Mouse (Mus musculus): Measurements from ENCODE around the gene Rps17.

Rps17 gene

DNA sequence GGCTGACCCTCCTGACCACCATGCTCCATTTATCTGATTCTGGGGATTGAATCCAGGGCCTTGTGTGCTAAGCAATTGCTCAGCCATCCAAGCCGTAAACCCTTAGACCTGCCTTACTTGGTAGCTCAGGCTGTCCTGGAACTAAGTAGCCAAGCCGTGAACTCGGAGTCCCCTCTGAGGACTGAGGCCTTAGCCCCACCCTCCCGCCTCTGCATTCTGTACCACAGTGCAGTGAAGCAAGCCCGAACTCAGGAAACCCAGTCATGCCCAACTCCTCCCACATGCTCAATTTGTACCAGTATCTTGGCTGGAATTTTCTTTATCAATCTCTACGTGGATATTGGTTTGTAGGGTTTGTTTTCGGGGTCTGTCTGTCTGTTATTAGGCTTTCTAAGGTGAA, 13.2 kb downstream of the Rps17 start:
- no peak for DNase-seq (ENCODE audit: inconsistent ontology term)

DNA sequence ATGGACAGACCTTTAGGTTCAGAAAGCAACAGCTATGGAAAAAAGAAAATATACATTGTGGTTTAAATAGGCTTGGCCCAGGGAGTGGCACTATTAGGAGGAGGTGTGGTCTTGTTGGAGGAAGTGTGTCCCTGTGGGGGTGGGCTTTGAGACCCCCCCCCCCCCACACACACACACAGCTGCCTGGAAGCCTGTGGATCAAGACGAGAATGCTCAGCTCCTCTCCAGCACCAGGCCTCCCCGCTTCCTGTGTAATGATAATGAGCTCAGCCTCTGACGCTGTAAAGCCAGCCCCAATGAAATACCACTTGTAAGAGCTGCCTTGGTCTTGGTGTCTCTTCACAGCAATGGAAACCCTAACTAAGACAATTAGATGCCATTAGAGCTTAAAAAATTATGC, 14.3 kb downstream of the Rps17 start:
- no peak for DNase-seq (ENCODE audit: inconsistent ontology term)

DNA sequence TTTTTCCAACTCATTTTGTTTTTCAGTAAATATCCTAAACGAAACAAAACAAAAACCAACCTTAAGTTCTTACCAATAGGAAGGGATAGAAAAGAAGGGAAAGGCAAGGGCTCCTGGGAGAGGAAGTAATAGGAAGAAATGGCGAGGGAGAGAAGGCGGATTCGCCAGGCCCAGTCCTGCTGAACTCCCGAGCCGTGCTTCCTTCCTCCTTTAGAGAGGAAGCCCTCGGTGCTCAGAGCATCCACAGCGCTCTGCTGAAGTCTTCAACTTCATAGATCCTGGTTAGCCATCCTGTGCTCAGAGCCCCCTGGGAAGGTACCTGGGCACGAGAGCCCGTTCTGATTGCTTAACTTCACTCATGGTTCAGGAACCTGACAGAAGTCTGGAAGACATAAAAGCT, 17.4 kb downstream of the Rps17 start:
- no peak for DNase-seq (ENCODE audit: inconsistent ontology term)

DNA sequence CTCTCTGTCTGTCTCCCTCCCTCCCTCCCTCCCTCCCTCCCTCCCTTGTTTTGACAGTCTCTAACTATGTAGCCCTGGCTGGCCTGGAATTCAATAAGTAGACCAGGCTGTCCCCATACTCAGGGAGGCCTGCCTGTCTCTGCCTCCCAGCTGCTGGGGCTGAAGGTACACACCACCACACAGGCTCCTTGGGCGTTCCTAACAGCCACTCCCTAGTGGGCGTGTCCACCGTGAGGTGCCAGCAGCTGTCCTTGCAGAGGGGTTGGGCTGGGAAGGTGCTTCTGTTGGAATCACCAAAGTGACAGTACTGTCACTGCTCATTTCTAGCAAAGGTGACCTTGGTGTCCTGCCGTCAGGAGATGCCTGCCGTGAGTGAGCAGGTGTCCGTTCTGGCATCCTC, 18.2 kb downstream of the Rps17 start:
- no peak for DNase-seq (ENCODE audit: inconsistent ontology term)

DNA sequence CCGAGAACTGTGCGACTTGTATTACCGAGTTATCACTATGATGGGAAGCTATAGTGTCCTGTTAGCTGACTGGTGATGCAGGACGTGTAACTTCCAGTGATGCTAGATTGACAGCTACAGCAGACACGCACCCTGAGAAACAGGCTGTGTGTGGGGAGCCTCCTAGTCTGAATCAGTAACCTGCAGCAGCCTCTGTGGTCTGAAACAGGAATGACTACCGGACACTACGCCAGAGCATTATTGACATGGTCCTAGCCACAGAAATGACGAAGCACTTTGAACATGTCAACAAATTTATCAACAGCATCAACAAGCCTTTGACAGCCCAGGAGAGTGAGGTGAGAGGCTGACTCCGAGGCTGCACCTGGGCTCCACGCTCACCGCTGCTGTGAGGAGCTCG, 19.0 kb downstream of the Rps17 start:
- no peak for DNase-seq (ENCODE audit: inconsistent ontology term)

DNA sequence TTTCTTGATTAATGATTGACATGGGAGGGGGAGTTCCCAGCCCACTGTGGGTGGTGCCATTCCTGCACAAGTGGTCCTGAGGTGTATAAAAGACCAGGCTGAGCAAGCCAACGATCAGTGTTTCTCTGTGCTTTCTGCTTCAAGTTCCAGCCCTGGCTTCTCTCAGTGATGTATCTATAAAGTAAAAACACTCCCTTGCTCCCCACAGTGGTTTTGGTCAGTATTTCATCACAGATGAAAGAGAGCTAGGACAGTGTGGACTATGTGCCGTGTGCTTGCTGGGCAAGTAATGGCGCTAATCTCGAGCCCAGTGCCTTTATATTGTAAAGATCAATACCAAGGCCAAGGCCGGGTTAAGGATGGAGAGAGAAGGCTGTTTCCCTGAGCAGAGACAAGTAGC, 23.3 kb downstream of the Rps17 start:
- DNase-seq (ENCODE audit: inconsistent ontology term) = no peak

DNA sequence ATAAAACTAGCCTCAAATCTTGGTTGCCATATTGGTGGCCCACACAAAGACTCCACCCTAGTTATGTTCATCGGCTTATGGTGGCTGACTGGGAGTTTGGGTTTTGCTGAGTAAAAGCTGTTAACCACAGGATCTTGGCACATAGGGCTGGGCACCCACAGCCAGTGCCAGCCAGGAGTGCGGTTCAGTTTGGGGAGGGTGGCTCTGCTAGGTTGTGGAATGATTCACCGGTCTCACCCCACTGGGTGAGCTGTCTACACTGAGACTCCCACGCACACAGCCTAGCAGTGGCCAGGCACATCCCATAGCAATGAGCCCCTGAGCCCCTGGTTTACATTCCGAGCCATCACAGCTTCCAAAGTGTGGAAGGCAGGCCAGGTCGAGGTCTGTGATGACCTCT, 25.3 kb downstream of the Rps17 start:
- DNase-seq (ENCODE audit: inconsistent ontology term) = peak; percentile 51

DNA sequence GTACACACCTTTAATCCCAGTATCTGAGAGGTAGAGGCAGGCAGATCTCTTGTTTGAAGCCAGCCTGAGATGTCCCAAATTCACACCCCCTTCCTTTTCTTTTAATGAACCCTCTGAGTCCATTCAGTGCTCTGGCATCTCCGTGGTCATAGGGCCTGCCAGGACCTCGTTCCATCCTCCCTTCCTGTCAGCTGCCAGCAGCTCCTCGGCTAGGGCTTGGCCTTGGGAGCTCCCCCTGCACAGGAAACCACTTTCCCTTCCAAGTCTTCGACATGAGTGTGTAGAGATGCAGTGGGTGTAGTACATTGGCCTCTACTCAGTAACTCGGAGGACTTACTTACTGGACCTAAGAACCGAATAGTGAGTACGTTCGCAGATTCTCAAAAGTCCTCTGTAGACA, 29.5 kb downstream of the Rps17 start:
- peak; percentile 51 for DNase-seq (ENCODE audit: inconsistent ontology term)

DNA sequence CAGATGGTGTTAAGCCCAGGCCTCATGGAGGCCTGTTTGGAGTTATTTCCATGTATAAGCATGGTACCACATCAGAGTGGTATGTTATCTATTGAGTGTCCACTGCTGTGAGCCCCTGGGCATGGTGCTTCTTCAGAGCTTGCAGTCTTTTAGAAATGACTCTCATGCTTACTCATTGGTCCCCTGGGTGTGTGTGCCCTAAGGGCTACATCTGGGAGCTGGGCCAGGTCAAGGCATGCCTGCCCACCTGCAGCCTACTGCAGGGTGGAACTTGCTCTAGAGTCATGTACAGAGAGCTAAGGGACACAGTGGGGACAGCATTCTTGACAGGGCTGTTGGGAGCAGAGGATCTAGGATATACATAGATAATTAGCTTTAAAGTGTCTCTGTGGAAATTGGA, 33.5 kb downstream of the Rps17 start:
- no peak for DNase-seq (ENCODE audit: inconsistent ontology term)

DNA sequence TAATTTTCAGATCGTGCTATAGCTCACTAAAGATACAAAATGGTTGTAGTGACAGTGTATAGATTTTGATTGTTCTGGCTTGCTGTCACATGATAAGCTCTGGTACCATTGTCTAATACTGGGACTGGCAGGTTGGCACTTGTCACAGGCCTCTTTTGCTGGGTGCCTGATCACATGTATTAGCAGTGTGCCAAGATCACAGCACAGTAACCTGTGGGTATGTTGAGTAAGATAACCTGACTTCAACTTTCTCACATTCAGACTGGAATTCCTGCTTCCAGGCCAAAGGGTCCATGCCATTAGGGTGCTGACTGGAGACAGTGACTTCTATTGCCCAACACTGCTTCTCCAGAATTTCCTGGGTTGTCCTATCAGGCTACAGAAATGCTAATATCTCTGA, 33.9 kb downstream of the Rps17 start:
- DNase-seq (ENCODE audit: inconsistent ontology term) = no peak

DNA sequence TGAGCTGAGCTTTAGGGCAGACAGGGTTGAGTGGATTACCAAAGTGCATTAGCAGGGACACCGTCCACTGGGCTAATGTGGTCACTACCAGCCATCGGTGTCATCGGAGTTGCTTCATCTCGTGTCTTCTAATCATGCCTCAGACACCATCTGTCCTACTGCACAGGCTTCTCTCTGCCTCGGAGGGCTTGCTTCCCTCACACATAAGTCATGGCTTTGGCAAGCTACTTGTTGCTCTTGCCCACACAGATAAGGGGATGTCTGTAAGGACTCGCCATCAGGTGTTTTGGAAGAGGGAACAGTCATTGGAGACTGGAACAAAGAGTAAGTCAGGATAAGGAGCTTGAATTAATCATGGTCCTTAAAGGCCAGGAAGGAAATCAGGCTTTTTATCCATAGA, 35.8 kb downstream of the Rps17 start:
- no peak for DNase-seq (ENCODE audit: inconsistent ontology term)

DNA sequence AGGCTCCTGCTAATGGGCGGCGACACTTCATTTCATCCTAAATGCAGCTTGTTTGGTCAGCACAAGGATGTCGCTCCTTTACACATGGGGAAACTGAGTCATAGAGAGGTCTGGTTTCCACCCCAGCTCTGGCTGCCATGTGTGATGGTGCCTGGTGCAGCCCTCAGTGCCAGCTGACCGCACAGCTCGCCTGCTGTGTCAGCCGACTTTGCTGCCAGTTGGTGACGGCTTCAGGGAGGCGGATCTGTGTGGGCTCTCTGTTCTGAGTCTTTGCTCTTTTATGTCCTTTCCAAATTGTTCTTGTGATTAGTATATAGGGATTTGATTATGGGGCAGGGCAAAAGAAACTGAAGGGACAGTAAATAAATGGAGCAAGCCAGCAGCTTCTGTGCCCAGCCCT, 37.3 kb downstream of the Rps17 start:
- peak; percentile 32 for DNase-seq (ENCODE audit: inconsistent ontology term)

DNA sequence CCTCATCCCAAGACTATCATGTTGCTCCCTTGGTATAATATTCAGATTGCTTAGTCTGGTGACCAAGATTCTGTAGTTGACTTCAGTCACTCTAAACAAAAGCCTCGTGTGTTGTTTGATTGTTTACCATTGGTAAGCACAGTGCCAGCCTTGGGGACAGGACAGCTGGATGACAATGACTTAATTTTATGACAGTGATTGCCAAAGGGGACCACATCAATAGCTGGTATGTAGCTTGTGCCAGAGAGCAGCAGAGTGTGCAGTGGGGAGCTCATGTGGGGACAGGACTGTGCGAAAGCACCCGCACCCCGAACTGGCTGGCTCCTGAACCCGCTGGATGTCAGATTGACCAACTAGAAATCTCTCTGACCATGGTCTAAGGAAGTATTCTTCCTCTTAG, 40.4 kb downstream of the Rps17 start:
- no peak for DNase-seq (ENCODE audit: inconsistent ontology term)

DNA sequence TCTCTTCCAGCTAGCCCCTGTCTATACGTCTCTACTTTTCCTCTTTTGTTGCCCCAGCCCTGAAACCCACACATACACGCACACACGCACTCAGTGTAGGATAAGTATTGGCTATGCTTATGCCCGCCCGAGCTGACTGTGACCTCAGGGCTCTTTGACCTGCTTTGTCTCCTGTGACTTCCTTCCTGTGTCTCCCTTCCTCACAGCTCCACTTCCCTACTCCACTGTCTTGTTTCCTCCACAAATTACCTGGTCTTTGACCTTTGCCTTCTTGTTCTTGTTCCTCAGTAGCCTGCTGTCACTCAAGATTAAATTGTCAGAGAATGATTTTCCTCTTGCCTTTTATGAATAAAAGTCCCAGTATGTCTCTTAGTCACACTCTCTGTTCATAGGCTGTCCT, 41.0 kb downstream of the Rps17 start:
- no peak for DNase-seq (ENCODE audit: inconsistent ontology term)

DNA sequence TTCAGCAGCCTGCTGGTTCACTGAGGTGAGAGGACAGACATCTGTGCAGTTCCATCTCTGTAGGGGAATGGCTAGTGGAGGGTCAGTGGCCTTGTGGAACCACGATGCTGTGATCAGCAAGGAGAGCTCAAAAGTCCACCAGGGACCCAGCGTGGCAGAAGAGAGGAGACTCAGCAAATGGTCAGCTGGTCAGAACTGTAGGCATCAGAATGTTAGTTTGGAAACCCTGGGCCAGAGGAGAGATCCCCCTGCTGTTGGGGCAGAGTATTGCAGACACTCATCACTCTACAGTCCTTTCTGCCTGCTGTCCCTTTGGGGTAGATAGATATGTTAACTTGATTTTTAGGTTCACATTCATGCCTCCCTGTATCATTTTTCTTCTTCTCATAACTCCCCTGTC, 41.4 kb downstream of the Rps17 start:
- DNase-seq (ENCODE audit: inconsistent ontology term) = no peak

DNA sequence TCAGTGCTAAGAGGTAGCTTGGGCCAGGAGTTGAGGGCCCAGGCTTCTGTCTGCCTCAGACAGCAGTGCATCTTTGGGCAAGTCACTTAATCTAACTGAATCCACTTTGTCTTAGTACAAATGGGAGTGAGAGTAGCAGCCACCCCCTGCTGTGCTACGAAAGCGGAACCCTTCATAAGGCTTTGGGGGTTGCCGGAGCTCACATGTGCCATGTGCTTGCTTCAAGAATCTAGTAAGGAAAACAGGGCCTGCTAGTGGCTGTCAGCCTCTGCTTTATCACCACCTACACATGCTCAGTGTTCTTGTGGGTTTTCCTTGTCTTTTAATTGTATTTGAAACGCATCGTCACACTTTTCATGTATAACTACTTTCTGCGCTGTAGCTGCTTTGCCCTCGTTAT, 43.7 kb downstream of the Rps17 start:
- no peak for DNase-seq (ENCODE audit: inconsistent ontology term)

DNA sequence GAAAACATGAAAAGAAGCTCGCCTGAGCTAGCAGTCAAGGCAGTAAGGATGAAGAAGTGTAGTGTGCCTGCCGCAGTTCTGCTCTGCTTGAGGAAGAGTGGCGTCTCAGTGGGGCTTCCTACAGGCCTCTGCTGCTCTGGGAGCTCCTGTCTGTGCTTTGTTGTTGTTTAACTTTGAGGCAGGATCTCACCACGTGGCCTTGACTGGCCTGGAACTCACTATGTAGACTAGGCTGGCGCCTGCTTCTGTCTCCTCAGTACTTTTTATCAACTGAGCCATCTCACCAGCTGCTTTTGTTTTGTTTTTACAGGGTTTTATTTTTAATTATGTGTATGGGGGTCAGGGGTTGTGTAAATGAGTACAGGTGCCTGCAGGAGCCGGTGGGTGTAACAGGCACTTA, 46.8 kb downstream of the Rps17 start:
- DNase-seq (ENCODE audit: inconsistent ontology term) = no peak

DNA sequence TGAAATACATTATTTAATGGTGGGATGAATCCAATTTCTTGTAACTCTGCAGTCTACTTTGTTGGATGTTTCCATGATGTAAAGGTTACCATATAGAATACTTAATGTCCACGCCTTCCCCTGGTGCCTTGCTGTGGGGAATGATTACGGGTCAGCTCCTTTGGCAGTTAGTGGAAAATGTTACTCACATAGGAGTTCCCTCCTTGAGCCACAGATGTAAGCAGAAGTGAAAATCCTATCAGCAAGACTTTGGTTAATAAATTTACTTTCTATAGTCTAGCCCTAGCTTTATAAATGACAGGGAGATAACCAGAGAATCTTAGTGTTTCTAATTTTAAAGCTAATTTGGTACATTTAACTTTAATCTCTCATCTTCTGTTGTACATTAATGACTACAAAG, 49.9 kb downstream of the Rps17 start:
- DNase-seq (ENCODE audit: inconsistent ontology term) = no peak

Measured in Muller cell, postnatal 12 days (primary cell).